Mouse (Mus musculus) midbrain, embryonic 11.5 days (tissue): ENCODE measurements around the gene Agr3. TPM values are rescaled to one million over a fixed set of nuclear protein-coding genes. Genes with fewer than 3 reads are reported as not detected.

ENCODE experiments used
- ATAC-seq: fragments of 200-750 bp; cut with Nextera tagmentation; 2 replicates; pipeline ENCODE4 v1.8.0; 2017; ENCODE audit warnings: moderate TSS enrichment, moderate library complexity; ENCODE audit not compliant: low FRiP score
- DNase-seq: peaks from one replicate; pipeline ENCODE4 v3.0.0; 2015; ENCODE audit warnings: low spot score; ENCODE audit errors: missing footprints
- H3K27ac ChIP-seq: fragments of 300-500 bp; sonication (generic); 2 replicates; pipeline ENCODE4 v1.5.1; 2014; ENCODE audit warnings: low read depth, low read length
- H3K27me3 ChIP-seq: fragments of 300-500 bp; sonication (generic); 2 replicates; pipeline ENCODE4 v1.6.1; 2014; ENCODE audit warnings: mild to moderate bottlenecking, low read length, moderate library complexity, mixed read lengths; ENCODE audit not compliant: control insufficient read depth, insufficient read depth
- H3K36me3 ChIP-seq: fragments of 300-500 bp; sonication (generic); 2 replicates; pipeline ENCODE4 v1.6.1; 2014; ENCODE audit warnings: mild to moderate bottlenecking, low read length, moderate library complexity, mixed read lengths; ENCODE audit not compliant: control insufficient read depth, insufficient read depth
- H3K4me1 ChIP-seq: fragments of 300-500 bp; sonication (generic); 2 replicates; pipeline ENCODE4 v1.6.1; 2014; ENCODE audit warnings: low read length; ENCODE audit not compliant: control insufficient read depth, insufficient read depth
- H3K4me2 ChIP-seq: fragments of 300-500 bp; sonication (generic); 2 replicates; pipeline ENCODE4 v1.6.1; 2014; ENCODE audit warnings: mild to moderate bottlenecking, moderate library complexity
- H3K4me3 ChIP-seq: fragments of 300-500 bp; sonication (generic); 2 replicates; pipeline ENCODE4 v1.5.1; 2014; ENCODE audit warnings: low read depth, low read length
- H3K9ac ChIP-seq: fragments of 300-500 bp; sonication (generic); 2 replicates; pipeline ENCODE4 v1.6.1; 2014; ENCODE audit warnings: low read length
- H3K9me3 ChIP-seq: fragments of 300-500 bp; sonication (generic); 2 replicates; pipeline ENCODE4 v1.6.1; 2016; ENCODE audit warnings: low read length; ENCODE audit not compliant: control insufficient read depth
- WGBS: fragments of 180-500 bp; shearing (Covaris S2); extraction: QIAGEN DNeasy Blood & Tissue Kit; methylation state at CpG from one replicate; pipeline ENCODE4 v1.1.7; 2014; 5-methylcytosine and 5-hydroxymethylcytosine counted together
- polyA plus RNA-seq: library from polyadenylated mRNA; unstranded; fragments of >200 nt; fragmentation: Nextera tagmentation; extraction: Ambion mirVana; gene quantifications from 2 replicates; pipeline ENCODE4 v1.2.1, GENCODE M21; 2014

The Agr3 gene
- not detected in 2 replicates for polyA plus RNA-seq

- ATAC-seq: no peak
- no peaks in the 10 kb centered on the region for H3K9me3 ChIP-seq
- H3K36me3 ChIP-seq: no peaks in the 10 kb centered on the region
- H3K27ac ChIP-seq: no peak within 1 kb of the TSS
- 93% methylated on average over 9 of the region's 9 CpGs for WGBS
- H3K27me3 ChIP-seq: no peaks in the 10 kb centered on the region
- H3K9ac ChIP-seq: no peak within 1 kb of the TSS
- H3K4me3 ChIP-seq: no peak within 1 kb of the TSS
- H3K4me1 ChIP-seq: no peaks in the 10 kb centered on the region
- no peak for DNase-seq
- H3K4me2 ChIP-seq: no peak within 1 kb of the TSS
These were observed at the start of gene Agr3 for GRCm38 (mm10) chr12:35925402-35925801. Agr3 (plus strand) TSS chr12:35925620.

- Histone ChIP-seq H3K27me3 (no peaks in the 10 kb centered on the region), H3K4me3 (no peak overlapping the region), H3K27ac (no peak overlapping the region), H3K4me2 (no peak overlapping the region), H3K36me3 (no peaks in the 10 kb centered on the region), H3K9ac (no peak overlapping the region), H3K4me1 (no peaks in the 10 kb centered on the region), H3K9me3 (no peaks in the 10 kb centered on the region)
- ATAC-seq: no peak
- no peak for DNase-seq
- WGBS: 52% methylated on average over 9 of the region's 9 CpGs
These were observed 40.4 kb upstream of the Agr3 start for GRCm38 (mm10) chr12:35884892-35885558.

DNA sequence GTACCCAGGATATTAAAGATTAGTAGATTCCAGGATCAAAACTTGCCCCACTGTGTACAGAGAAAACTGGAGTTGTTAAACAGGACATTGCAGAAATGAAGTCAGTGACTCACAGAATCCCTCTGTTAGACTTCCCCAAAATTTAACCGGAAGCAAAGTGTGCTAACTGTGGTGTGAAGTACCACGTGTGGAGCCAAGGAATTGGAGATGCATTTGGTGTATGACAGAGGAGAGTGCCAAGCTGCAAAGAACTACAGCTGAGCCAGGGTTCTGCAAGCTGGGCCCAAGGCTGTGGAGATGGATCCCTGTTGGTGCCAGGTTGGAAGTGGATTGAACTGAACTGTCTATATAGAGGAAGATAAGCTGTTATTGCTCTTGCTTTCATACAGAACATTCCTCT, 36.0 kb upstream of the Agr3 start:
- WGBS: 76% methylated on average over 2 of the region's 2 CpGs
- Histone ChIP-seq H3K4me2 (no peak overlapping the region), H3K36me3 (no peaks in the 10 kb centered on the region), H3K27me3 (no peaks in the 10 kb centered on the region), H3K9me3 (no peaks in the 10 kb centered on the region), H3K4me1 (peaks cover 10% of the 10 kb centered on the region), H3K9ac (no peak overlapping the region), H3K4me3 (no peak overlapping the region), H3K27ac (no peak overlapping the region)
- DNase-seq (no peak), ATAC-seq (no peak)

DNA sequence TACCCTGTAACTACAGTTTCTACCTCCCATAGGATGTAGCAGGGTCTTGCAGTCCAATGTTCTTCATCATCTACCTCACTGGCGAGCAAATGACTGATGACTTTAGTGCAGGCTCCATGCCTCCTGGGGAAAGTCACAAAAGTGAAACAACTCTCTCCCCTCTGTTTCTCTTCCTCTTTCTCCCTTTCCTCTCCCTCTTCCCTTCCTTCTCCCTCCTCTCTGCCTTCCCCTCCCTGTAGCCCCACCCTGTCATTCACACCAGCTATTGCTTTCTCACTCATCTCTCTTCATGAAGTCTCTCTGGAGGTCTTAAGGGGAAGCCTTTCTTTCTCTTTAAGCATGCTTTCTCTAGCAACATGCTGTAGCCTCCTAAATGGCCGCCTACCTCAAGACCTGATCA, 34.7 kb upstream of the Agr3 start:
- WGBS: 77% methylated on average over 2 of the region's 2 CpGs
- H3K4me1 ChIP-seq: peaks cover 21% of the 10 kb centered on the region
- no peak overlapping the region for H3K4me3 ChIP-seq
- H3K27ac ChIP-seq: no peak overlapping the region
- H3K27me3 ChIP-seq: no peaks in the 10 kb centered on the region
- no peaks in the 10 kb centered on the region for H3K9me3 ChIP-seq
- DNase-seq (no peak), ATAC-seq (no peak)
- H3K9ac ChIP-seq: no peak overlapping the region
- H3K36me3 ChIP-seq: no peaks in the 10 kb centered on the region
- H3K4me2 ChIP-seq: no peak overlapping the region

GRCm38 (mm10) chr12:35894304-35894900, 31.0 kb upstream of the Agr3 start:
- H3K4me3 ChIP-seq: no peak overlapping the region
- no peak overlapping the region for H3K9ac ChIP-seq
- H3K4me2 ChIP-seq: no peak overlapping the region
- peak overlapping the region; percentile 26; the same call in 1 of the 2 replicates for H3K27ac ChIP-seq
- ATAC-seq: peak; percentile 76
- H3K9me3 ChIP-seq: no peaks in the 10 kb centered on the region
- 4% methylated on average over 6 of the region's 6 CpGs for WGBS
- peak; percentile 90 for DNase-seq
- no peaks in the 10 kb centered on the region for H3K27me3 ChIP-seq
- peaks cover 27% of the 10 kb centered on the region for H3K4me1 ChIP-seq
- no peaks in the 10 kb centered on the region for H3K36me3 ChIP-seq

GRCm38 (mm10) chr12:35895875-35896763, 29.3 kb upstream of the Agr3 start:
- peak; percentile 95 for DNase-seq
- Histone ChIP-seq H3K27me3 (no peaks in the 10 kb centered on the region), H3K9me3 (no peaks in the 10 kb centered on the region), H3K27ac (peak overlapping the region; percentile 3; the same call in 1 of the 2 replicates), H3K9ac (peak overlapping the region; percentile 51; the same call in 1 of the 2 replicates), H3K4me2 (peak overlapping the region; percentile 40), H3K4me3 (peak overlapping the region; percentile 23), H3K4me1 (peaks cover 27% of the 10 kb centered on the region), H3K36me3 (no peaks in the 10 kb centered on the region)
- ATAC-seq: peak; percentile 20; the same call in 1 of the 2 replicates
- 16% methylated on average over 20 of the region's 20 CpGs for WGBS

DNA sequence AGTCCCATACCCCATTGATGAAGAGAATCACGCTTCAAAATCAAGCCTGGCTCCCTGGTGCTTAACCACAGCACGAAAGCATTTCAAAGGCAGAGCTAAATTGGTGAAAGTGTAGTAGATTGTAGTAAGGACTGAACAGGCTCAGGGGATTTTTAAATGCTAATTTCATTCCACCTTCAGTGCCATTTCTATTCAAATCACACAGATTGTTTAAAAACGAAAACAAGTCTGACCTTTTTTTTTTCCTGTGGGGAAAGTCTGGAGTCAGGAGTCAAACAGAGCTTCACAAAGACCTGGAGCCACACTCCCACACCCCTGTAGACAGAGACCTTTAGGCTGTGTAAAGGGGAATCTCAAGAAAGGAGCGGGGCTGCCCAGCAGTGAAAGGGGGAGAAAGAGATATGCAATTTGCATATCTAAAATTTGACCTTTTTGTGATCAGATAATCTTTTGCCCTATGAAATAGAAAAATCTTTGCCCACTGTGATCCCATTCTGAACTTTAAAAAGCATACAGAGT, 28.6 kb upstream of the Agr3 start:
- Histone ChIP-seq H3K27ac (peak overlapping the region; percentile 22), H3K4me3 (peak overlapping the region; percentile 23), H3K4me2 (peak overlapping the region; percentile 40), H3K9me3 (no peaks in the 10 kb centered on the region), H3K4me1 (peaks cover 27% of the 10 kb centered on the region), H3K36me3 (no peaks in the 10 kb centered on the region), H3K27me3 (no peaks in the 10 kb centered on the region), H3K9ac (peak overlapping the region; percentile 51; the same call in 1 of the 2 replicates)
- peak; percentile 89 for DNase-seq
- WGBS: 3% methylated on average over 4 of the region's 4 CpGs
- peak; percentile 68 for ATAC-seq

- Histone ChIP-seq H3K27ac (no peak overlapping the region), H3K4me2 (no peak overlapping the region), H3K9ac (no peak overlapping the region), H3K4me3 (no peak overlapping the region), H3K36me3 (no peaks in the 10 kb centered on the region), H3K4me1 (no peaks in the 10 kb centered on the region), H3K9me3 (no peaks in the 10 kb centered on the region), H3K27me3 (no peaks in the 10 kb centered on the region)
- ATAC-seq (no peak), DNase-seq (no peak)
- WGBS: 71% methylated on average over 1 of the region's 1 CpGs
These were observed 14.8 kb upstream of the Agr3 start for GRCm38 (mm10) chr12:35910632-35911031.
